Mouse (Mus musculus) spleen, postnatal 14 days (tissue): ENCODE results near the gene D17Wsu92e.

Experiments
- DNase-seq, 2 experiments: peaks; one replicate each; pipeline ENCODE4 v3.0.0; 2021 to 2022; ENCODE audit warnings: low spot score in 2 of 2

D17Wsu92e gene

GRCm38 (mm10) chr17:27748123-27748522, 72.3 kb downstream of the D17Wsu92e start:
- no peak for DNase-seq

- no peak for DNase-seq
Measured at GRCm38 (mm10) chr17:27746446-27746845, 74.0 kb downstream of the D17Wsu92e start.

GRCm38 (mm10) chr17:27740961-27741360, 79.5 kb downstream of the D17Wsu92e start:
- no peak for DNase-seq

GRCm38 (mm10) chr17:27734344-27735073, 85.9 kb downstream of the D17Wsu92e start:
- DNase-seq: no peak

- no peak for DNase-seq
Measured at GRCm38 (mm10) chr17:27732694-27733093, 87.8 kb downstream of the D17Wsu92e start.

GRCm38 (mm10) chr17:27732152-27732551, 88.3 kb downstream of the D17Wsu92e start:
- DNase-seq: no peak

GRCm38 (mm10) chr17:27728770-27729169, 91.7 kb downstream of the D17Wsu92e start, which contains the start of gene Spdef:
Gene Spdef (minus strand): TSS chr17:27728955.
- DNase-seq: no peak

- no peak for DNase-seq
Measured at GRCm38 (mm10) chr17:27726527-27726926, 93.9 kb downstream of the D17Wsu92e start.

GRCm38 (mm10) chr17:27725412-27725811, 95.0 kb downstream of the D17Wsu92e start:
- DNase-seq: no peak

GRCm38 (mm10) chr17:27725011-27725410, 95.4 kb downstream of the D17Wsu92e start:
- no peak for DNase-seq

GRCm38 (mm10) chr17:27724327-27724726, 96.1 kb downstream of the D17Wsu92e start:
- DNase-seq: no peak

GRCm38 (mm10) chr17:27721125-27721664, 99.3 kb downstream of the D17Wsu92e start:
- DNase-seq: no peak

- no peak for DNase-seq
Measured at GRCm38 (mm10) chr17:27720326-27720725, 100.1 kb downstream of the D17Wsu92e start.

- no peak for DNase-seq
Measured at GRCm38 (mm10) chr17:27719663-27720062, 100.8 kb downstream of the D17Wsu92e start.

- DNase-seq: no peak
Measured at GRCm38 (mm10) chr17:27718250-27718649, 102.2 kb downstream of the D17Wsu92e start.

GRCm38 (mm10) chr17:27716804-27717203, 103.6 kb downstream of the D17Wsu92e start:
- no peak for DNase-seq

- DNase-seq: no peak
Measured at GRCm38 (mm10) chr17:27712832-27713231, 107.6 kb downstream of the D17Wsu92e start.

GRCm38 (mm10) chr17:27709650-27710049, 110.8 kb downstream of the D17Wsu92e start:
- DNase-seq: no peak

- DNase-seq: peak in 1 of 2 experiments; percentile 33
Measured at GRCm38 (mm10) chr17:27707954-27708661, 112.3 kb downstream of the D17Wsu92e start.

- no peak for DNase-seq
Measured at GRCm38 (mm10) chr17:27705661-27706060, 114.8 kb downstream of the D17Wsu92e start.

- no peak for DNase-seq
Measured at GRCm38 (mm10) chr17:27703961-27704621, 116.4 kb downstream of the D17Wsu92e start.

- peak in 1 of 2 experiments; percentile 28 for DNase-seq
Measured at GRCm38 (mm10) chr17:27702518-27702917, 117.9 kb downstream of the D17Wsu92e start.
